Mouse (Mus musculus): ENCODE data around the gene Vsig8. TPM values are rescaled to one million over a fixed set of nuclear protein-coding genes. Genes with fewer than 3 reads are reported as not detected.

Gene Vsig8
- 0.39 and 0.44 TPM in 2 replicates for polyA plus RNA-seq (2015; fragmentation: Nextera tagmentation; extraction: Ambion mirVana)

DNA sequence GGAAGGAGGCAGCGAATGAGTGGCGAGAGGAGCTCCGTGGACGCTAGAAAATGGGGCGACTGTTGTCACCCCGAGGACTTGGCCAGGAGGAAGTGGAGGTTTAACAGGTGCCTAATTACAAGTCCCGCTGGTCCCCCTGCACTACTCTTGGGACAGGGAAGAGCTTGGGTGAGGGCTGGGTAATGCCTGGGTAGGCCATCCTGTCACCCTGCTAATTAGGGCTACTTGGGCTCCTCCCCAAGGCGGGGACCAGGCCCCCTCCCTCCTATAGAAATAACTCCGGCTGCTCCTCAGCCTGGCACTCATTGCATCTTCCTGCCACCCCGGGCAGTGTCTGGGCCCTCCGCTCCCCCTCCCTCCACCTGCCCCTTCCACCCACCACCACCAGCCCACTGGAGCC, at the start of gene Vsig8:
TSS of gene Vsig8 (plus strand) at position 301 of the 400 bp plus-strand sequence.
- DNase-seq (ENCODE audit: low spot score) (no peak), ATAC-seq (no peak)
- Histone ChIP-seq H3K9ac (replicated peaks; ENCODE audit: low read depth) (no peak within 1 kb of the TSS), H3K4me1 (ENCODE audit: insufficient read depth, low read depth, low read length) (peaks cover 10% of the 10 kb centered on the region; the same call in 1 of the 2 replicates), H3K27me3 (replicated peaks; ENCODE audit: insufficient read depth, low read length) (no peaks in the 10 kb centered on the region; the same call in 1 of the 2 replicates), H3K36me3 (ENCODE audit: insufficient read depth, low read length) (no peaks in the 10 kb centered on the region), H3K4me2 (replicated peaks; ENCODE audit: low read depth, low read length) (no peak within 1 kb of the TSS), H3K27ac (ENCODE audit: low read length) (no peak within 1 kb of the TSS), H3K9me3 (ENCODE audit: low read length) (no peaks in the 10 kb centered on the region), H3K4me3 (ENCODE audit: low read depth, low read length) (no peak within 1 kb of the TSS)
- WGBS, result 69% methylated on average over 11 of the region's 11 CpGs
- TF ChIP-seq CTCF (IDR thresholded peaks at IDR 0.05) (no peak), EP300 (IDR thresholded peaks at IDR 0.05) (no peak)

DNA sequence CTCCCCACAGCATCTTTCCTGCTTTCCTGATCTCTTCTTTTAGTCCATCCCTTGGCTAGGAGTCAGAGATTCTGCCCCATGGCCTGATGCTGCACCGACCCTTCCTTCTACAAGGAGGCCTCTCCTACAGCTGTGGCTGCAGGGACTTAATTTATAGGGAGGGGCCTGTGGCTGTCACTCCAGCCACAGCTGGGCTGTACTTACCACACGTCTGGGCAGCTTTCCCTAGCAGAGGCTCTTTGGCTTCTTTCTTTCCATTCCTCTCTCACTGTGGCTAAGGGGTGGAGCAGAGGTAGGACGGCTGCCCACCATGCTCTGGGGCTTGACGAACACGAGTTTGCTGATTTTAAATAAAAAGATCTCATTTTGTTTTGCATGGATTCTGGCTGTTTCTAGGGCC, 48.7 kb upstream of the Vsig8 start:
- Histone ChIP-seq H3K27me3 (replicated peaks; ENCODE audit: insufficient read depth, low read length) (no peaks in the 10 kb centered on the region), H3K4me1 (ENCODE audit: insufficient read depth, low read depth, low read length) (peaks cover 30% of the 10 kb centered on the region), H3K36me3 (ENCODE audit: insufficient read depth, low read length) (peaks cover 32% of the 10 kb centered on the region), H3K4me2 (replicated peaks; ENCODE audit: low read depth, low read length) (no peak overlapping the region), H3K4me3 (ENCODE audit: low read depth, low read length) (no peak overlapping the region), H3K9me3 (ENCODE audit: low read length) (no peaks in the 10 kb centered on the region), H3K9ac (replicated peaks; ENCODE audit: low read depth) (no peak overlapping the region), H3K27ac (ENCODE audit: low read length) (no peak overlapping the region)
- ATAC-seq, result peak; percentile 5; the same call in 1 of the 2 replicates
- WGBS, result 29% methylated on average over 5 of the region's 5 CpGs
- TF ChIP-seq EP300 (IDR thresholded peaks at IDR 0.05), result no peak
- DNase-seq (ENCODE audit: low spot score), result peak; percentile 81

DNA sequence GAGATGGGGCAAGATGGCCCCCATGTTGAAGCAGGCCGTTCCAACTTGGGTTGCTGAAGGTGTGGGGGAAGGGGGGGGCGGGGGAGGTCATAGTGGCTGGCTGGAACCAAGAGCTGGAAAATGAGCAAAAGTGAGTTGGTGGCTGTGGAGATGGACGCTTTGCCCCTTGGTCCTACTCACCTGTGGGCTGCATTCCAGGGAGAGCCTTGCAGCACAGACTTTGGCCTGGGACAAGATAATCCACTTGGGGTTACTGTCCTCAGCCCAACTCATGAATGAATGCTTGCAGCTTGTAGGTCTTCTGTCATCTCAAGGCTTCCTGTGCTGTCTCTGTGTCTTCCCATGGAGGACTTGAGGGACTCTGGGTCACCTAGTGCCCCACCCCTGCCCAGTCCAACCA, 48.0 kb upstream of the Vsig8 start:
- no peak for ATAC-seq
- TF ChIP-seq CTCF (IDR thresholded peaks at IDR 0.05), result no peak
- H3K4me1 ChIP-seq (ENCODE audit: insufficient read depth, low read depth, low read length), result peaks cover 24% of the 10 kb centered on the region
- no peak overlapping the region for H3K4me3 ChIP-seq (ENCODE audit: low read depth, low read length)
- no peaks in the 10 kb centered on the region for H3K27me3 ChIP-seq (replicated peaks; ENCODE audit: insufficient read depth, low read length)
- H3K4me2 ChIP-seq (replicated peaks; ENCODE audit: low read depth, low read length), result no peak overlapping the region
- H3K36me3 ChIP-seq (ENCODE audit: insufficient read depth, low read length), result peaks cover 32% of the 10 kb centered on the region
- DNase-seq (ENCODE audit: low spot score), result no peak
- 85% methylated on average over 3 of the region's 3 CpGs for WGBS
- no peak overlapping the region for H3K9ac ChIP-seq (replicated peaks; ENCODE audit: low read depth)
- H3K27ac ChIP-seq (ENCODE audit: low read length), result peak overlapping the region; percentile 32
- H3K9me3 ChIP-seq (ENCODE audit: low read length), result no peaks in the 10 kb centered on the region

DNA sequence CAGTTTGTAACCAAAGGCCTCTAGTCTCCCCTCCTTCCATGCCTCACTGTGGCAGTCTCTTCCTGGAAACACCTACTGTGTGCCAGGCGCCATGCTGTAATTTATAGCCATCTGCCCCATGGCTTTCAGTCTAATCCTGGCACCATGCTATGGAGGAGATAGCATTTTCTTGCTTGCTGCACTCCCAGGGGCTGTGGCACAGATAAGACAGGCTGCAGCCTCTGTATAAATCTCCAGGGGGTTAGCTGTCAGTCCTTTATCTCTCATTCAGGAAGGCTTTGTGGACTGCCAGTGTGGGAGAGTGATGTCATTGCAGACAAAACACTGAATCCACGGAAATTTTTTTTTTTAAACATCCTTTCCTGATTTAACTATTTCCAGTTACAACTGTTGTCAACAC, 47.6 kb upstream of the Vsig8 start:
- peaks cover 32% of the 10 kb centered on the region for H3K36me3 ChIP-seq (ENCODE audit: insufficient read depth, low read length)
- peak overlapping the region; percentile 32; the same call in 1 of the 2 replicates for H3K27ac ChIP-seq (ENCODE audit: low read length)
- no peak overlapping the region for H3K9ac ChIP-seq (replicated peaks; ENCODE audit: low read depth)
- no peaks in the 10 kb centered on the region for H3K27me3 ChIP-seq (replicated peaks; ENCODE audit: insufficient read depth, low read length)
- H3K4me3 ChIP-seq (ENCODE audit: low read depth, low read length), result no peak overlapping the region
- 50% methylated on average over 2 of the region's 2 CpGs for WGBS
- H3K4me2 ChIP-seq (replicated peaks; ENCODE audit: low read depth, low read length), result no peak overlapping the region
- ATAC-seq, result no peak
- H3K4me1 ChIP-seq (ENCODE audit: insufficient read depth, low read depth, low read length), result peaks cover 25% of the 10 kb centered on the region
- no peaks in the 10 kb centered on the region for H3K9me3 ChIP-seq (ENCODE audit: low read length)
- no peak for DNase-seq (ENCODE audit: low spot score)
- TF ChIP-seq EP300 (IDR thresholded peaks at IDR 0.05), result no peak
- TF ChIP-seq CTCF (IDR thresholded peaks at IDR 0.05), result no peak

- WGBS, result 57% methylated on average over 5 of the region's 5 CpGs
- no peak overlapping the region for H3K4me3 ChIP-seq (ENCODE audit: low read depth, low read length)
- DNase-seq (ENCODE audit: low spot score) (no peak), ATAC-seq (no peak)
- no peaks in the 10 kb centered on the region for H3K27me3 ChIP-seq (replicated peaks; ENCODE audit: insufficient read depth, low read length)
- H3K9ac ChIP-seq (replicated peaks; ENCODE audit: low read depth), result no peak overlapping the region
- H3K4me1 ChIP-seq (ENCODE audit: insufficient read depth, low read depth, low read length), result peaks cover 30% of the 10 kb centered on the region
- H3K9me3 ChIP-seq (ENCODE audit: low read length), result no peaks in the 10 kb centered on the region
- H3K36me3 ChIP-seq (ENCODE audit: insufficient read depth, low read length), result peaks cover 32% of the 10 kb centered on the region
- H3K27ac ChIP-seq (ENCODE audit: low read length), result peak overlapping the region; percentile 72; the same call in 1 of the 2 replicates
- H3K4me2 ChIP-seq (replicated peaks; ENCODE audit: low read depth, low read length), result no peak overlapping the region
- no peak for TF ChIP-seq CTCF (IDR thresholded peaks at IDR 0.05)
- TF ChIP-seq EP300 (IDR thresholded peaks at IDR 0.05), result no peak
Observed at GRCm38 (mm10) chr1:172509235-172509634, 46.5 kb upstream of the Vsig8 start.

DNA sequence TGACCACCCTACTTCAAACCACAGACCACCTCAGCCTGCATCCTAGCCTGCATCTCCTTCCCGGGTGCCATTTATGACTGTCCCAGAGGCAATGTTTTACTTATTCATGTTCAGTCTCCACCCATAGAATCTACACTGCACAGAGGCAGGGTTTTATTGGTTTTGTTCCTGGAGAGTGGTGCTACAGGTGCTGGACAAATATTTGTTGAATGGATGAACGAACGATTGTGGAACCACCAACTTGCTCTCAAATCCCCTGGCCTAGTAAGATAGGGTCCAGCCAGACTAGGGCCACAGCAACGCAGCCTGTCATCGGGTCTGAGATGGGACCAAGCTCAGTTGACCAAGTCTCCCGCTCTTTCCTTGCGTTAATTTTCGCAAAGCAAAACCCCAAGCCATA, 45.8 kb upstream of the Vsig8 start:
- H3K27ac ChIP-seq (ENCODE audit: low read length), result peak overlapping the region; percentile 72
- ATAC-seq (peak; percentile 39), DNase-seq (ENCODE audit: low spot score) (peak; percentile 80)
- WGBS, result 51% methylated on average over 8 of the region's 8 CpGs
- TF ChIP-seq CTCF (IDR thresholded peaks at IDR 0.05) (no peak), EP300 (IDR thresholded peaks at IDR 0.05) (peak; percentile 44; the same call in 1 of the 2 replicates)
- H3K9ac ChIP-seq (replicated peaks; ENCODE audit: low read depth), result no peak overlapping the region
- peaks cover 30% of the 10 kb centered on the region for H3K4me1 ChIP-seq (ENCODE audit: insufficient read depth, low read depth, low read length)
- H3K4me2 ChIP-seq (replicated peaks; ENCODE audit: low read depth, low read length), result peak overlapping the region; percentile 25; the same call in 1 of the 2 replicates
- H3K4me3 ChIP-seq (ENCODE audit: low read depth, low read length), result no peak overlapping the region
- H3K36me3 ChIP-seq (ENCODE audit: insufficient read depth, low read length), result peaks cover 29% of the 10 kb centered on the region
- H3K9me3 ChIP-seq (ENCODE audit: low read length), result no peaks in the 10 kb centered on the region
- H3K27me3 ChIP-seq (replicated peaks; ENCODE audit: insufficient read depth, low read length), result no peaks in the 10 kb centered on the region
